Mouse (Mus musculus) liver, embryonic 13.5 days (tissue): Measurements from ENCODE around the gene Fap. TPM values are rescaled to one million over a fixed set of nuclear protein-coding genes. Genes with fewer than 3 reads are reported as not detected.

ENCODE experiments used
- ATAC-seq: fragments of 200-750 bp; cut with Nextera tagmentation; 2 replicates; pipeline ENCODE4 v1.8.0; 2017; ENCODE audit warnings: low read depth, mild to moderate bottlenecking, moderate number of reproducible peaks, moderate library complexity
- DNase-seq: peaks from one replicate; pipeline ENCODE4 v3.0.0; 2022
- H3K27ac ChIP-seq: fragments of 300-500 bp; sonication (generic); 2 replicates; pipeline ENCODE4 v1.5.1; 2015; ENCODE audit warnings: moderate library complexity, mild to moderate bottlenecking, inconsistent platforms
- H3K27me3 ChIP-seq: fragments of 300-500 bp; sonication (generic); 2 replicates; pipeline ENCODE4 v1.6.1; 2015; ENCODE audit warnings: mild to moderate bottlenecking, inconsistent platforms
- H3K36me3 ChIP-seq: fragments of 300-500 bp; sonication (generic); 2 replicates; pipeline ENCODE4 v1.6.1; 2015; ENCODE audit warnings: mild to moderate bottlenecking, inconsistent platforms
- H3K4me1 ChIP-seq: fragments of 300-500 bp; sonication (generic); replicated peaks from 2 replicates; pipeline ENCODE4 v1.6.1; 2015; ENCODE audit warnings: inconsistent platforms
- H3K4me2 ChIP-seq: fragments of 300-500 bp; sonication (generic); 2 replicates; pipeline ENCODE4 v1.6.1; 2015; ENCODE audit warnings: inconsistent platforms, mild to moderate bottlenecking, moderate library complexity
- H3K4me3 ChIP-seq: fragments of 300-500 bp; sonication (generic); replicated peaks from 2 replicates; pipeline ENCODE4 v1.5.1; 2015; ENCODE audit warnings: mild to moderate bottlenecking, inconsistent platforms
- H3K9ac ChIP-seq: fragments of 300-500 bp; sonication (generic); 2 replicates; pipeline ENCODE4 v1.6.1; 2015; ENCODE audit warnings: mild to moderate bottlenecking, inconsistent platforms
- H3K9me3 ChIP-seq: fragments of 300-500 bp; sonication (generic); replicated peaks from 2 replicates; pipeline ENCODE4 v1.6.1; 2016; ENCODE audit warnings: inconsistent platforms
- WGBS: fragments of 180-500 bp; shearing (Covaris S2); methylation state at CpG from one replicate; pipeline ENCODE4 v1.1.7; 2015; ENCODE audit not compliant: insufficient replicate concordance; 5-methylcytosine and 5-hydroxymethylcytosine counted together
- polyA plus RNA-seq: library from polyadenylated mRNA; unstranded; fragments of >200 nt; fragmentation: Nextera tagmentation; extraction: Ambion mirVana; gene quantifications from 2 replicates; pipeline ENCODE4 v1.2.1, GENCODE M21; 2015

Gene Fap
- polyA plus RNA-seq, 1 experiment from 2014 or later, result 0.40 TPM

DNA sequence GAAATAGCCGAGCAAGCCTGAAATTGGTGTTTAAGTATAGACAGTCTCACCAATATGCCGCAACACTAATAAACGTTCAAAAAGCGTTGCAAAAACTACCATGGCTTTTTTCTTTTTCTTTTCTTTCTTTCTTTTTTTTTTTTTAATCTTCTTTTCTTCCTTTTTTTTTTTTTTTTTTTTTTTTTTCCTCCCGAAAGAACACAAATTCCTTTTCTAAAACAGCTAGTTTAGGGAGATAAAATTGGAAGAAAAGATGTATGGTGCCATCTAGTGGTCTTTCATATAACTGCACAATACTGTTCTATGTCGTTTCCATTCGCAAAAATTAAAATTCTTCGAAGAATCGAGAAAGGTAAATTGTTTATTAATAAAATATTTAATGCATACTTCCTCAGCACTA is 115.8 kb downstream of the Fap start:
- ATAC-seq, result no peak

DNA sequence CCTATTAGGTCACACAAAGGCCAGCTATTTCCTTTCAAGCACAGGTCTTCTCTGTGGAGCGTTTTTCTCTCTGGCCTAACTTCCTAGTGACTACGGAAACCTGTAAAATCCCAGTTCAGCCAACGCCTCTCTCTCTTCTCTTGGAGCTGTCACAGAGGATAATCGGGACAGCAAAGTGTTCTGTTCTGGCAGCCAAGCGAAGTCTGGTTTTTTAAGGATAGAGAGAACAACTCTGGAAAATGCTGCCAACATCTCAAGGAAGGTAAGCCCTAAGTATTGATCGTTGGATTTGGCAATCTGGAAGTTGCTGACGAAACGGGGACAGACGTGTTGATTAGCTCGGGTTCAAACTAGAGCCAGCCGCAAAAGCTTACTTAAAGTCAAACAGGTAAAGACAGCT is 118.9 kb downstream of the Fap start:
- ATAC-seq (no peak), DNase-seq (no peak)
- H3K4me2 ChIP-seq, result no peak overlapping the region
- H3K9ac ChIP-seq, result no peak overlapping the region
- H3K27me3 ChIP-seq, result no peaks in the 10 kb centered on the region
- H3K27ac ChIP-seq, result no peak overlapping the region
- no peaks in the 10 kb centered on the region for H3K9me3 ChIP-seq
- no peak overlapping the region for H3K4me3 ChIP-seq
- H3K36me3 ChIP-seq, result no peaks in the 10 kb centered on the region
- H3K4me1 ChIP-seq, result no peaks in the 10 kb centered on the region
- WGBS, result 76% methylated on average over 11 of the region's 11 CpGs

More for the DNA sequence above, 115.8 kb downstream of the Fap start:
- Histone ChIP-seq H3K27ac (no peak overlapping the region), H3K4me3 (no peak overlapping the region), H3K4me2 (no peak overlapping the region), H3K4me1 (no peaks in the 10 kb centered on the region), H3K36me3 (no peaks in the 10 kb centered on the region), H3K9ac (no peak overlapping the region), H3K27me3 (no peaks in the 10 kb centered on the region), H3K9me3 (no peaks in the 10 kb centered on the region)
- 34% methylated on average over 9 of the region's 9 CpGs for WGBS
- DNase-seq, result no peak

DNA sequence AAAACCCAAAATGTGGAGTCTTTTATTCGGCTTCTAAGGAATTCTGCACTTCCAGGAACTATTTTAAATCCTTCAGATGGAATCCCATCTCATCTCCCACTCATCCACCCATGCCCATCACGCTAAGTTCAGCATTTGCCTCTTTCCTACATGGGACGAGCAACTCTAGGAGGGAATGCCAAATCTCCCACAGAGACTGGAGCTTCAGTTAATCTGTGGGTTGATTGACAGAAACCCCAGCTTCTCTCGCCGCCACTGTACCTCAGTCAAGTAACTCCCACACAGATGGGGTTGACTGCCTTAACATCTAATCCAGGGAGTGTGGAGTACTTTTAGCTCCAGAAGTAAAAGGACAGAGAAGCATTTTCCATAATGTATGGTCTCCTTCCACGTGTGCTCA is 119.8 kb downstream of the Fap start:
- WGBS, result 65% methylated on average over 6 of the region's 6 CpGs
- Histone ChIP-seq H3K9me3 (no peaks in the 10 kb centered on the region), H3K9ac (no peak overlapping the region), H3K27me3 (no peaks in the 10 kb centered on the region), H3K36me3 (no peaks in the 10 kb centered on the region), H3K4me1 (no peaks in the 10 kb centered on the region), H3K4me2 (no peak overlapping the region), H3K4me3 (no peak overlapping the region), H3K27ac (no peak overlapping the region)
- ATAC-seq, result no peak
- no peak for DNase-seq

Other genes starting within 250 kb of the Fap start
- 3.4 and 5.5 TPM in 2 replicates for gene Dpp4, start 161.8 kb downstream of the Fap start, polyA plus RNA-seq
- 0.13 TPM in 1 of 2 replicates, not detected in the other for gene Gcg, start 90.4 kb downstream of the Fap start, polyA plus RNA-seq
- gene Ifih1, start 72.2 kb upstream of the Fap start, polyA plus RNA-seq, result 3.3 and 4.3 TPM in 2 replicates
- 1.9 and 2.2 TPM in 2 replicates for gene Gca, start 90.2 kb upstream of the Fap start, polyA plus RNA-seq